Mouse (Mus musculus): ENCODE data around the gene Sh3rf3. TPM values are rescaled to one million over a fixed set of nuclear protein-coding genes. Genes with fewer than 3 reads are reported as not detected.

Gene Sh3rf3
- total RNA-seq, 2 experiments from 2014 or later: 48.3 to 55.2 TPM

DNA sequence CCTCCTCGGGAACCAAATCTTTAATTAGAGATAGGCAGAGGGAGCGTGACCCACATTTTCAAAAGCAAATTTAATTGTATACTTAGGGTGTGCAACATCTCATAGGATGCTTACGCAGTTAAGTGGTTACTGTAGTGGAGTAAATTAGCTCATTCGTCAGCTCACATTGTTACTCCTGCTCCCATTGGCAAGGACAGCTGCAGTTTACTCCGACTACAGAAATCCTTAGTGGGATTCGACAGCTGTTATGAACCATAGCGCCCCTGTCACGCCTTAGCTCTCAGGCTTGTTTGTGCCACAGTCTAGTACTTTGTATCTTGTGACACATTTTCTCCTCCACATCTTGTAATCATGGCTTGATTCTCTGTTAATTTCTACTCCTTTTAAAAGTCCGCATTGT lies 200.5 kb downstream of the Sh3rf3 start:
- TF ChIP-seq CTCF (IDR thresholded peaks at IDR 0.05): no peak
- intact Hi-C loops (cut with DNase I): no loop called here
- DNase-seq (ENCODE audit: extremely low spot score in 1 of 2, low spot score in 2 of 2): no peak
- H3K4me3 ChIP-seq: no peak overlapping the region
- H3K27ac ChIP-seq: no peak overlapping the region

DNA sequence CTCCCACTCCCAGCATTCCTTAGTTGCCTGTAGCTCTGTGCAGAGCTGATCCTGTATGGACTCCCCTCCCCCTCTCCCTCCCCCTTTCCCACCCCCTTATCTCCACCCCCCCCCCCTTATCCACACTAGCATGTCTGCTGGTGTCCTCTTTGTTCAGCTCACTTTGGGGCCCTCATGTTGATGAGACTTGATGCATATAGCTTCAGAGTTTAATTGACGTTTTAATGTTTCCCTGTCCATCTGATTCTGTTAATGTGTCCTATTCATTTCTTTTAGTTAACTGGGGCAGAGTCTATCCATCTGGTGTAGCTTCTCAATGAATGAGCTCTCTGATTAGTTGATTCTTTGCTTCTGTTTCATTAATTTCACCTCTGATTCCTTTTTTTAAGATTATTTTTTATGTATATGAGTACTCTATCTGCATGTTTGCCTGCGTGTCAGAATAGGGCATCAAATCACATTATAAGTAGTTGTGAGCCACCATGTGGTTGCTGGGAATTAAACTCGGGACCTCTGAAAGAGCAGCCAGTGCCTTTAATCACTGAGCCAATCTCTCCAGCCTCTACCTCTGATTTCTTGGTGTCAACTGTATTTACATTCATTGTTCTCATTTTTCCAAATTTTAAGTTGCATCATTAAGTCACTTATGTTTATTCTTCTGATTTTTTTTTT lies 206.3 kb downstream of the Sh3rf3 start:
- intact Hi-C loops (cut with DNase I): no loop called here
- DNase-seq (ENCODE audit: extremely low spot score in 1 of 2, low spot score in 2 of 2): no peak
- Histone ChIP-seq H3K27ac (no peak overlapping the region), H3K4me3 (no peak overlapping the region)
- TF ChIP-seq CTCF (IDR thresholded peaks at IDR 0.05): no peak

DNA sequence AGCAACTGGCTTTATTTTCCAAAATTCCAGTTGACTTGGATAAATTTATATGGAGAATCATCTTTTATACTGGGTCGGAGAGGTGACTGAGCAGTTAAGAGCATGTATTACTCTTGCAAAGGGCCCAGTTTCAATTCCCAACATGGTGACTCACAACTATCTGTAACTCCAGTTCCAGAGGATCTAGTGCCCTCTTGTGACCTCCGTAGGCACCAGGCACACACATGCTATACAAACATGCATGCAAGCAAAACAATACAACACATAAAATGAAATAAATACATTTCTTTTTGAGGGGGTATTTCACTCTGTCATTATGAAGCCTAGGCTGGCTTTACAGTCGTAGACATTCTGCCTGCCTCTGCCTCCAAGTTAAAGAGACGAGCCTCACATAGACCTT lies 237.3 kb downstream of the Sh3rf3 start:
- no peak overlapping the region for H3K4me3 ChIP-seq
- intact Hi-C loops (cut with DNase I): no loop called here
- no peak overlapping the region for H3K27ac ChIP-seq
- DNase-seq (ENCODE audit: extremely low spot score in 1 of 2, low spot score in 2 of 2): no peak
- no peak for TF ChIP-seq CTCF (IDR thresholded peaks at IDR 0.05)

DNA sequence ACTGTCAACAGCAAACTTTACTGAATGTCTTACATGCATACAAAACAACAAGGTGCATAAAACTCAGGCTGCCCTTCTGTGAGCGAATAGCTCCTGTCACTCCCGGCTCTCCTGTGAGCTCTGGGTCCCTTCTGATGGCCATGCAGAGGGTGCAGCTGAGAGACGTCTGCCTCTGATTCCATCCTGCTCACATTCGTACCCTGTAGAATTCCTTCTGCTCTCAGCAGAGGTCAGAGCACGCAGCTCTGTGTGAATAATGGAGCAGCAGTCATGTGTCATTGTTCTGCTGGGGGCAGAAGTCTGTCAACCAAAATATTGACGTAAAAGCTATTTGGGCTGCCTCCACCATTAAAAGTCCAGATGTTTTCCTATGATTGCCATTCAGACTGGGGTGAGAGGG lies 243.1 kb downstream of the Sh3rf3 start:
- no peak overlapping the region for H3K27ac ChIP-seq
- DNase-seq (ENCODE audit: extremely low spot score in 1 of 2, low spot score in 2 of 2): no peak
- H3K4me3 ChIP-seq: no peak overlapping the region
- TF ChIP-seq CTCF (IDR thresholded peaks at IDR 0.05): no peak
- intact Hi-C loops (cut with DNase I): no loop called here

DNA sequence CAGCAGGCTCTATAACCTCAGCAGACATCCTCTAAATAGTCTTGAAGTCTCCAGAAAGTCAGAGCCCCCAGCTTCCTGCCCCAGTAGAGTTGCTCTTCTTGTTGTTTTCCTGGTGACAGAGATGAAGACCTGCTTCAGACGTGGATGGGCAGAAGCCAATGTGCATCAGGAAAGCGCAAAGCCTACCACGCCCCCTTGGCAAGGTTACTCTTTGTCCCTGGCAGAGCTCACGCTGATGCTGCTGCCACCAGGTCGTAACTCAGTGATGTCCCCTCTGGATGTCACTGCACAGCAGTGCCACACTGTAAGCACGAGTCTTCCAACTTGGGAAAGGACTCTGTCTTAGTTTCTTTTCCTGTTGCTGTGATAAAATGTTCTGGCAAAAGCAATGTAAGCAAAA lies 253.6 kb downstream of the Sh3rf3 start:
- intact Hi-C loops (cut with DNase I): no loop called here
- no peak for TF ChIP-seq CTCF (IDR thresholded peaks at IDR 0.05)
- no peak for DNase-seq (ENCODE audit: extremely low spot score in 1 of 2, low spot score in 2 of 2)
- no peak overlapping the region for H3K4me3 ChIP-seq
- no peak overlapping the region for H3K27ac ChIP-seq

DNA sequence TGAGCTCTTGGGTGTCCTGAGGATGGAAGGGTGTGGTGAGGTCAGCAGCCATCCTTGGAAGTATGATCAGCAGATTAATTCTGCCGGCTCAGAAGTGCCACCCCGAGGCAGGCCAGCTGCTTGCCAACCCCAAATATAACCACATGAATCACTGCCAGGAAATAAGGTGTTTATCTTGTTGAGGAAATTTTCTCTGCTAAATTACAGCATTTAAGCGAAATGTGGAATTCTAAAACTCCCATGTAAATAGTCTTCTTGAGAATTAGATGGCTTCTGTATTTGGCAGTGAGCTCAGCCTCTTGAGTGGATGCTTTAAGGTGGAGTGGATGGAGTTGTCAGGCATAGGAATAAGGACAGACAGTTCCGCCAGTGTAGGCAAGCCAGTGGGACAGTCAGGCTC lies 259.7 kb downstream of the Sh3rf3 start:
- TF ChIP-seq CTCF (IDR thresholded peaks at IDR 0.05): no peak; the same call in 1 of the 2 replicates
- H3K4me3 ChIP-seq: no peak overlapping the region
- 0 out of 2 replicates have a peak overlapping the region, but pooled peaks have one; percentile 1 for H3K27ac ChIP-seq
- DNase-seq (ENCODE audit: extremely low spot score in 1 of 2, low spot score in 2 of 2): no peak
- intact Hi-C loops (cut with DNase I): no loop called here

DNA sequence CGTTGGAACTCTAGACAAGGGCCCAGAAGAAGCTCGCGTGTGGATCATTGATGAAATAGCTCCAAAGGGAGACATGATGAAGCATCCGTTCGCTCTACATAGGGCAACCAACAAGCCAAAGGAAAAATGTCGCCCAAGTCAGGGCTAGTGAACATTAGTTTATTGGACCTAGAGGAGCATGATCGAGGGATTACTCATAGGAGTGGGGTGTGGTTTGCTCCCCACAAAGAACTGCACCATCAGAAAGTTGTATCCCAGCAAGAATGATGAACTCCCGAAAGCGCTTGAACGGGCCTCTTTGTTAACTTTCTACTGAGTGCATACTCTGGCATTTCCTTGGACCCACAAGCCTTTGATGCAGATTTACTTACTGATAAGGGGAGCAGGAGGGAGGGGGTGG lies 263.5 kb downstream of the Sh3rf3 start:
- Histone ChIP-seq H3K4me3 (no peak overlapping the region), H3K27ac (no peak overlapping the region)
- TF ChIP-seq CTCF (IDR thresholded peaks at IDR 0.05): no peak
- DNase-seq (ENCODE audit: extremely low spot score in 1 of 2, low spot score in 2 of 2): no peak
- intact Hi-C loops (cut with DNase I): no loop called here

DNA sequence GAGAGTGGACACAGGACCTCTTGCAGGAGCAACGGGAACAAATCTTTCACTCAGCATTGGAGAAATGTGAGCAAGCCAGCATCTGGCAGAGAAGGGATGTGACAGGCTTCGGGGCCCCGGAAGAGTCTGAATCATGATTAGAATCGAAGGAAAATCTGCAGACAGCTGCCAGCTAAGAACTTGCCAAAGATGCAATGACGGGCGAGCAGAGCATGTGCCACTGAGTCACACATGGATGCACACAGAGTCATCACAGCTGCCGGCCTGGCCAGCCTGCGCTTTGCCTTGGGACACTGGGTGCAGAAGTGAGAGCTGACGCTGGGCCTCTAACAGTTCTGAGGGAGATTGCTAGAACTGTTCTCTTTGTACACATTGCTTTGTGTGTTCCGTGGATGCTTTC lies 264.8 kb downstream of the Sh3rf3 start:
- H3K4me3 ChIP-seq: no peak overlapping the region
- DNase-seq (ENCODE audit: extremely low spot score in 1 of 2, low spot score in 2 of 2): peak; percentile 46 to 50
- intact Hi-C loops (cut with DNase I): no loop called here
- TF ChIP-seq CTCF (IDR thresholded peaks at IDR 0.05): no peak
- H3K27ac ChIP-seq: no peak overlapping the region

DNA sequence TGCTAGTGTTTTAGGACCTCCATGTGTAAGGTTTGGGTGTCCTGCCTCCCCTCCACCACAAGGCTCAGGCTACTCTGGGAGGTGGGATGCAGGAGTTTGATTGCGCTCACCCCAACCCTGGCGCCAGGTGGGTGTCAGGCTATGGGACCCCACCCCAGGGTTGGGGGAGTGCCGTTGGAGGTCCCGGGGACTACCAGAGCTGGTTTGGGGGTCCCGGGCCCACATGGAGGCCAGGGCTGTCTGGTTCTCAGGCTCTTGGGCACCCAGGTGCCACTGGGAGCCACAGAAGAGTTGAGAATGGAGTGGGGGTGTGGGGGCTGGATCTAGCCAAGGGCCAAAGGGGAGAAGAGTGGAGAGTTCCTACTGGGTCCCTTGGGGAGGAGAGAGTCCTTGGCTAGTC lies 272.4 kb downstream of the Sh3rf3 start:
- TF ChIP-seq CTCF (IDR thresholded peaks at IDR 0.05): no peak
- no peak overlapping the region for H3K27ac ChIP-seq
- intact Hi-C loops (cut with DNase I): no loop called here
- H3K4me3 ChIP-seq: no peak overlapping the region
- DNase-seq (ENCODE audit: extremely low spot score in 1 of 2, low spot score in 2 of 2): no peak

DNA sequence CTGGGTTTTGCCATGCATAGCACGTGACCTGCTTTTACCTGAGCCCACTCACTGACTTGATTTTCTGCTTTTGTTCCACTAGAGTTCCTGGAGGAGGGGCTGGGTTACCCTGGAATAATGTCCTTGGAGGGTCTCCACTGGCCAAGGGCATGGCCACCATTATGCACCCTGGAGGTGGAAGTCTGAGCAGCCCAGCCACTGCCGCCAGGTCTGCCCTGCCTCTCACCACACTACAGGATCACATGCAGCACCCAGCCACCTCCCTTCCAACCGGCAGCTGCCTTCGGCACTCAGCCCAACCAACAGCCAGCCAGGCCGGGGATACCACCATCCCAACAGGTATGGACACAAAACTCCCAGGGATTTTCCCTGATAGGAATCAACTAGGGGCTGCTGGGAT lies 273.4 kb downstream of the Sh3rf3 start:
- TF ChIP-seq CTCF (IDR thresholded peaks at IDR 0.05): no peak
- no peak for DNase-seq (ENCODE audit: extremely low spot score in 1 of 2, low spot score in 2 of 2)
- intact Hi-C loops (cut with DNase I): no loop called here
- Histone ChIP-seq H3K4me3 (no peak overlapping the region), H3K27ac (no peak overlapping the region)

DNA sequence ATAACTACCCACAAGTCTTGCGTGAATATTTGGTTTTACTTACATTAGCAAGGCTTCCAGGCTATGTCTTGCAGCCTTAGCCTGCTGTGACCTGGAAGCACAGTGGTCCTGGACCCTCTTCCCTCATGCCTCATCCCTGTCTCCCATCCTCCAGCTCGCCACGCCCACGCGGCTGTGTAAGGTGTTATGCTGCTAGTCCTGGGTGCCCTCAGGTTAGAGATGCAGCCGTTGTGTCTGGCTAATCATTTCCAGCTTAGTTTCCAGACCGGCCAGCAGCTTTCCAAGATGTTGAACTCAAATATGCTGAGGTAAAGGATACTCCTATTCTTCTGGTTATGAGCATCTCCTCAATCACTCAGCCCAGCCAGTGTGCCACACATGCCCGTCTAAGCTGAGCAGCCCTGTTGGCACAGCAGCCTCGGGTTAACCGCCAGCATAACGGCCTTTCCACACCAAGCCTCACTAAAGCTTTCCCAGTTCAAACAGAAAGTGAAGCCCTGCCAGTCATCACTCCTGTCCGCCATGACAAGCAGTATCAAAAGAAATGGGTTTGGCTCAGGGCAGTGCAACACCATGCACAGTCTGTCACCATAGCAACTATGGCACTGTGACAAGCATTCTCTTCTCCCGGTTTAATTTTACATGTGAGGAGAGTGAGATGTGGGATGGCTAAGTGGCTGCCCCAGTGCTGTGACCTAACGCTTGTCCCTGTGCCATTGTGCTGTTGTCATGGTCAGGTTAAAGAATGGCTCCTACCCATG lies 276.9 kb downstream of the Sh3rf3 start:
- H3K4me3 ChIP-seq: no peak overlapping the region
- peak; percentile 30 to 46 for DNase-seq (ENCODE audit: extremely low spot score in 1 of 2, low spot score in 2 of 2)
- intact Hi-C loops (cut with DNase I): no loop called here
- H3K27ac ChIP-seq: peak overlapping the region; percentile 40; the same call in 1 of the 2 replicates
- no peak for TF ChIP-seq CTCF (IDR thresholded peaks at IDR 0.05)

DNA sequence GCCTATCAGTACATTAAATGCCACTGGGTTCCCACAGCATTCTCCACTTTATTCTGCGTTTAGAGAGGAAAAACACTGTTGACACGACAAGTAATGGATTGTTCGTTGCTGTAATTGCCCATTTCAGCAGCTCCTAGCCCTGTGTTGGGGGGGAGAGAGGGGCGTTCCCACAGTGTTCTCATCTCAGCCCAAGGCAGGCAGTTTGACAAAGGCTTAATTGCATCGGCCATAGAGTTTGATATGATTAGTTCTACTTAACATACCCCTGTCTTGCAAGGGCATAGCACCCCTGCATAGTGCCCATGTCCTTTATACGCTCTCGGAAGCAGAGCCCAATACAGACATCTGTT lies 277.4 kb downstream of the Sh3rf3 start:
- Histone ChIP-seq H3K4me3 (no peak overlapping the region), H3K27ac (0 out of 2 replicates have a peak overlapping the region, but pooled peaks have one; percentile 40)
- intact Hi-C loops (cut with DNase I): no loop called here
- no peak for DNase-seq (ENCODE audit: extremely low spot score in 1 of 2, low spot score in 2 of 2)
- no peak for TF ChIP-seq CTCF (IDR thresholded peaks at IDR 0.05)

DNA sequence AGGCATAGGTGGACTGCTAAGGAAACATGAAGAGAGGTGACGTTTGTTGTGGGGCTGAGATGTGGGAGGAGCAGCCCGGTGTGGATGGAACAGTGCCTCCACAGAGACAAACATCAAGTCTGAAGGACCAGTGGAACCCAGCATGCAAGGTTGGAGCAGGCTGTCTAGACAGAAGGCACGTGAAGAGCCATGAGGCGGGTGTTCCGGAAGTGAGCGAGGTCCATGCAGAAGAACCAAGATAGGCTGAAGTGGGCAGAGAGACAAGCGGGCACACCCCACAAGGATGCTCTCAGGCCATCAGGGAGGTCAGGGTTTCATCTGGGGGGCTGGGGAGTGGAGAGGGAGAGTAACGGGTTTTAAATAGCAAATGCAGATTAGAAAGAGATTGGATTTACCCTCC lies 278.4 kb downstream of the Sh3rf3 start:
- intact Hi-C loops (cut with DNase I): no loop called here
- Histone ChIP-seq H3K27ac (no peak overlapping the region), H3K4me3 (no peak overlapping the region)
- DNase-seq (ENCODE audit: extremely low spot score in 1 of 2, low spot score in 2 of 2): no peak
- TF ChIP-seq CTCF (IDR thresholded peaks at IDR 0.05): no peak

Data from left cerebral cortex, adult 2 months (tissue).